Mouse (Mus musculus): ENCODE results near the gene Parva. TPM values are rescaled to one million over a fixed set of nuclear protein-coding genes. Genes with fewer than 3 reads are reported as not detected.

Parva gene
- polyA plus RNA-seq, 1 experiment: 80.5 TPM

DNA sequence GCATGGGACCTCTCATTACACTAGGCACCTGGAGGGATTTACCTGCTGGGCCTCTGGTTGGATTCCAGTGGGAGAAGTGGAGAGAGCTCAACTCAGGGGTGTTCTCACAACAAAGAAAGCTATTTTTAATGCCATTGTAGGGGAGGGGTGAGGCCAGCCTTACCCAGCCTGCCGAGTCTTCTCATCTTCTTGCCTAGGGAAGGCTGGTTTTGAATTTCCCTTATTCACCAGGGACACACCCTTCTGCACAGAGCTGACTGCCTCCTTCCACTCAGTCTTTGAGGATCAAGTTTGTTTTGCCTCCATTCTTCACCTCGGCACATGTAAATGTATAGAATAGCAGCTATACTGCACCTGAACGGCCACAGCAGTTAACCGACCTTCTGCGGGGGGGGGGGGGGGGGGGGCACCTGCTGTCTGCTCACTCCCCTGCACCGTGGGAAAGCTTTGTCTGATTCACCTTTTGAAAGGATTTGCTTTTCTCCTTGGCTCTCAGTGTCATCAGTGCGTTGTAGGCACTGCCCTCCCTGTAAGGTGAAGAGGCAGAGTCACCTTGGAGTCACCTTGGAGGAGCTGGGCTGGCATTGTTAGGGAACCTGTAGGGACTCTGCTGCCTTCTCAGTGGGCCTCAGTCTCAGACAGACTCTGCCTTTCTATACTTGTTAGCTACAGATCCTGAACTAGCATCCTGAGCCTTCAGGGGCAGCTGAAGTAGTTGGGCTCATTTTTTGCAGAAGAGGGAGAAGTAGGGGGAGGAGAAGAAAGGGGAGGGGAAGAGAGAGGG is 10.4 kb upstream of the Parva start:
- Histone ChIP-seq H3K4me3 (replicated peaks; ENCODE audit: extremely low read depth, low read depth, low read length) (no peak overlapping the region), H3K4me1 (ENCODE audit: control insufficient read depth, insufficient read depth, low read length) (no peaks in the 10 kb centered on the region)
- 26% methylated on average over 7 of the region's 7 CpGs for WGBS
- TF ChIP-seq CTCF (IDR thresholded peaks at IDR 0.05; ENCODE audit: insufficient read depth, low read length) (no peak), POLR2A (IDR thresholded peaks at IDR 0.05; ENCODE audit: borderline replicate concordance, extremely low read depth, low read depth, low read length) (no peak)
- DNase-seq: no peak

DNA sequence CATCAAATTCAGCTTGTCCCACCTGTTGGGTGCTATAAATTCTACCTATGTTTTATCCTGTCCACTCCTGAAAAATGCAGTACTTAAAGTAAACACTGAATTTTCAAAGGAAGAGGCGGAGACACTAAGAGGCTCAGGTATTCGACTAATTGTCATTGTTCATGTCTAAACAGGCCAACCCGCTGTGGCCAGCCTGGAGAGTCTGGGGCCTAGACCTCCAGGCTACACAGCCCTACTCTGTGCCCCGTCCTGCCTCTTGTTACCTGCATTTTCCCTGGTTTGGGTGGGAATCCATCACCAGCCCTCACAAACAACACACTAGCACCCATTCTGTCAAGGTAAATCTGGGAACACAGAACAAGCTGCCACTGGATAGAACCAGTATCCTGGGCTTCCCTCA is 9.7 kb upstream of the Parva start:
- TF ChIP-seq CTCF (IDR thresholded peaks at IDR 0.05; ENCODE audit: insufficient read depth, low read length) (no peak), POLR2A (IDR thresholded peaks at IDR 0.05; ENCODE audit: borderline replicate concordance, extremely low read depth, low read depth, low read length) (no peak)
- WGBS: 71% methylated on average over 4 of the region's 4 CpGs
- DNase-seq: no peak
- H3K4me3 ChIP-seq (replicated peaks; ENCODE audit: extremely low read depth, low read depth, low read length): no peak overlapping the region
- no peaks in the 10 kb centered on the region for H3K4me1 ChIP-seq (ENCODE audit: control insufficient read depth, insufficient read depth, low read length)

- 70% methylated on average over 4 of the region's 4 CpGs for WGBS
- DNase-seq: no peak
- TF ChIP-seq POLR2A (IDR thresholded peaks at IDR 0.05; ENCODE audit: borderline replicate concordance, extremely low read depth, low read depth, low read length) (no peak), CTCF (IDR thresholded peaks at IDR 0.05; ENCODE audit: insufficient read depth, low read length) (no peak)
- peaks cover 3% of the 10 kb centered on the region; the same call in 1 of the 2 replicates for H3K4me1 ChIP-seq (ENCODE audit: control insufficient read depth, insufficient read depth, low read length)
- no peak overlapping the region for H3K4me3 ChIP-seq (replicated peaks; ENCODE audit: extremely low read depth, low read depth, low read length)
These were observed 3.9 kb upstream of the Parva start for GRCm38 (mm10) chr7:112423438-112423837.

- TF ChIP-seq POLR2A (IDR thresholded peaks at IDR 0.05; ENCODE audit: borderline replicate concordance, extremely low read depth, low read depth, low read length) (no peak), CTCF (IDR thresholded peaks at IDR 0.05; ENCODE audit: insufficient read depth, low read length) (no peak)
- Histone ChIP-seq H3K4me1 (ENCODE audit: control insufficient read depth, insufficient read depth, low read length) (peaks cover 5% of the 10 kb centered on the region; the same call in 1 of the 2 replicates), H3K4me3 (replicated peaks; ENCODE audit: extremely low read depth, low read depth, low read length) (peak overlapping the region; percentile 88)
- 43% methylated on average over 5 of the region's 5 CpGs for WGBS
- no peak for DNase-seq
These were observed 494 bp upstream of the Parva start for GRCm38 (mm10) chr7:112426811-112427210.

GRCm38 (mm10) chr7:112428158-112428535 is 842 bp downstream of the Parva start:
- WGBS: 4% methylated on average over 22 of the region's 22 CpGs
- TF ChIP-seq POLR2A (IDR thresholded peaks at IDR 0.05; ENCODE audit: borderline replicate concordance, extremely low read depth, low read depth, low read length) (peak; percentile 69), CTCF (IDR thresholded peaks at IDR 0.05; ENCODE audit: insufficient read depth, low read length) (no peak)
- peaks cover 5% of the 10 kb centered on the region; the same call in 1 of the 2 replicates for H3K4me1 ChIP-seq (ENCODE audit: control insufficient read depth, insufficient read depth, low read length)
- DNase-seq: peak; percentile 90
- peak overlapping the region; percentile 88 for H3K4me3 ChIP-seq (replicated peaks; ENCODE audit: extremely low read depth, low read depth, low read length)

DNA sequence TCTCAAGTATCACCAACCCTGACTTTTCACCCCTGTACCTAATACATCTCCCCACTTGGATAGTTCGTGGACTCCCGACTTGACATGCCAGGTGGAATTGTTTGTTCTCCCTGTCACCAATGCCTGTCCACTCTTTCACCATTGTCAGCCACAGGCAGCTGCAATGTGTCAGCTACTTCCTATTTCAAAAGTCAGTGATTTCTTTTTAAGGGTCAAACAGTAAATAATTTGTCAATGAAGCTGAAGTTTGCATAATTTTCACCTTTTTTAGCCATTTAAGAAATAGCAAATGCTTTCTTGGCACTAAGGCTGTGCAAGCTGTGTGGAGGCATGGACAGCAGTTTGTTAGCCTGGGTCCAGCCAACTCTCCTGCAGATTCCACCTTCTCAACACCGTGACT is 12.5 kb downstream of the Parva start:
- no peak overlapping the region for H3K4me3 ChIP-seq (replicated peaks; ENCODE audit: extremely low read depth, low read depth, low read length)
- no peak for TF ChIP-seq CTCF (IDR thresholded peaks at IDR 0.05; ENCODE audit: insufficient read depth, low read length)
- TF ChIP-seq POLR2A (IDR thresholded peaks at IDR 0.05; ENCODE audit: borderline replicate concordance, extremely low read depth, low read depth, low read length): no peak
- 47% methylated on average over 3 of the region's 3 CpGs for WGBS
- H3K4me1 ChIP-seq (ENCODE audit: control insufficient read depth, insufficient read depth, low read length): peaks cover 3% of the 10 kb centered on the region; the same call in 1 of the 2 replicates
- no peak for DNase-seq

DNA sequence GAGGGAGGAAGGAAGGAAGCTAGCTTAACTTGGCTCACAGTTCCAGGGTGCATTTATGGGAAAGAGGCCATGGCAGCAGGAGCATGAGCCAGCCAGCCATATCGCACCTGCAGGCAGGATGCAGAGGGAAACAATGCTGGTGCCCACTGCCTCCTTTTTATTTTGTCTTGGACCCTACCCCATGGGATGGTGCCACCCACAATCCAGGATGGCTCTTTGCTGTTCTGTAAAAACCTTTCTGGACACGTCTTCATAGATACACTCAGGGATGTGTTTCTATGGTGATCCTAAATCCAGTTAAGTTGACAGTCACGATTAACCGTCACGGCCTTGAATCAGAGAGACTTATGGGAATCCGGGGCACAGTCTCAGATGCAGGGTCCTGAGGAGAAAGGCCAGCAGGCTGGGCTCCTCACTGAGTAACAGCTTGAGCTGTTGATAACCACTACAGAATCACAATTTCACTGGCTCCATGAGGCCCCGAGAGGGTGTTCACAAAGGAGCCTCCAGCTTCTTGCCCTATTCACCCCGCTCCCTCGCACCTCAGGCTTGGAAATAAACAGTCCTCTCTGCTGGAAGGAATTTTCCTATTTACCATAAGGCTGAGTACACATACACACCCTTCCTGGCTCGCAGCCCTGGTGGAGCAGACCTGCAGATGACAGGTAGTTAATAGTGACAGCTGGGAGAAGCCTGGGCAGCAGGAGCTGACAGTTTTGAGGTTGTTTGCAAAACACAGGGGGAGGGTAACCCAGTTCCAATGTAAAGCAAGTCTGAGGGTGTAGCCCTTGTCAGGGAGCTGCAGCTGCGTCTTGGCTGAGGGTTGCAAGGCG is 17.1 kb downstream of the Parva start:
- 53% methylated on average over 12 of the region's 12 CpGs for WGBS
- peaks cover 8% of the 10 kb centered on the region for H3K4me1 ChIP-seq (ENCODE audit: control insufficient read depth, insufficient read depth, low read length)
- H3K4me3 ChIP-seq (replicated peaks; ENCODE audit: extremely low read depth, low read depth, low read length): no peak overlapping the region
- DNase-seq: peak; percentile 47
- no peak for TF ChIP-seq POLR2A (IDR thresholded peaks at IDR 0.05; ENCODE audit: borderline replicate concordance, extremely low read depth, low read depth, low read length)
- no peak for TF ChIP-seq CTCF (IDR thresholded peaks at IDR 0.05; ENCODE audit: insufficient read depth, low read length)

DNA sequence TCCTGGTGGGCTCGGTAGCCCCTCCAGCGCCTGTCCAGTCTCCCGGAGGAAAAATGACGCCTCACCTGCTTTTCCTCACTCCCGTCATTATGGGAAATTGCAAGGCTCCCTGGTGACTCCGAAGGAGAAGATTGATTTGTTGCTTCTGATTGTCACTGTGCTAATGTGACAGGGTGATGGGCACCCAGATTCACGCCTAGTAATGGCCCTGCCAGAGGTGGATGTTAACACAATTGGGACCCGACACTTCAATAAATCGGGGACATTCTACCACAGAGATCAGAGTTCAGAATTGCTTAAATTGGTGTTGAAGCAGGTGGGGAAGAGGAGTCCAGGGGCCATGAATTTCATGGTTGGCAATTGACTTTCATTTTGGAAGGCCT is 17.7 kb downstream of the Parva start:
- H3K4me1 ChIP-seq (ENCODE audit: control insufficient read depth, insufficient read depth, low read length): peaks cover 6% of the 10 kb centered on the region
- TF ChIP-seq POLR2A (IDR thresholded peaks at IDR 0.05; ENCODE audit: borderline replicate concordance, extremely low read depth, low read depth, low read length) (no peak), CTCF (IDR thresholded peaks at IDR 0.05; ENCODE audit: insufficient read depth, low read length) (no peak)
- H3K4me3 ChIP-seq (replicated peaks; ENCODE audit: extremely low read depth, low read depth, low read length): no peak overlapping the region
- DNase-seq: no peak
- WGBS: 56% methylated on average over 9 of the region's 9 CpGs

GRCm38 (mm10) chr7:112446498-112446897 is 19.2 kb downstream of the Parva start:
- 82% methylated on average over 4 of the region's 4 CpGs for WGBS
- TF ChIP-seq POLR2A (IDR thresholded peaks at IDR 0.05; ENCODE audit: borderline replicate concordance, extremely low read depth, low read depth, low read length) (no peak), CTCF (IDR thresholded peaks at IDR 0.05; ENCODE audit: insufficient read depth, low read length) (no peak)
- Histone ChIP-seq H3K4me3 (replicated peaks; ENCODE audit: extremely low read depth, low read depth, low read length) (no peak overlapping the region), H3K4me1 (ENCODE audit: control insufficient read depth, insufficient read depth, low read length) (peaks cover 6% of the 10 kb centered on the region)
- no peak for DNase-seq

All from lung, adult 2 months (tissue).